Mouse (Mus musculus): ENCODE measurements around the gene Ipo4.

Ipo4 gene

GRCm38 (mm10) chr14:55590748-55591330 is 44.9 kb downstream of the Ipo4 start, which contains the start of gene Psme2:
Gene Psme2, minus strand, starts transcription at chr14:55591113.
- CTCF ChIA-PET = interaction anchor here (0.5 kb wide), 1 partner anchor 579 kb away, joined by 3 read pairs; no protein-coding TSS in a partner anchor

- CTCF ChIA-PET = interaction anchor here (0.5 to 0.9 kb wide), 3 partner anchors 12 to 578 kb away, joined by 3 to 6 read pairs (median 3); partner anchors contain the start of genes Nedd8 and Psme1
Measured at GRCm38 (mm10) chr14:55589771-55590448, 45.8 kb downstream of the Ipo4 start.

GRCm38 (mm10) chr14:55589271-55589670 is 46.5 kb downstream of the Ipo4 start:
- CTCF ChIA-PET = no interaction called here

DNA sequence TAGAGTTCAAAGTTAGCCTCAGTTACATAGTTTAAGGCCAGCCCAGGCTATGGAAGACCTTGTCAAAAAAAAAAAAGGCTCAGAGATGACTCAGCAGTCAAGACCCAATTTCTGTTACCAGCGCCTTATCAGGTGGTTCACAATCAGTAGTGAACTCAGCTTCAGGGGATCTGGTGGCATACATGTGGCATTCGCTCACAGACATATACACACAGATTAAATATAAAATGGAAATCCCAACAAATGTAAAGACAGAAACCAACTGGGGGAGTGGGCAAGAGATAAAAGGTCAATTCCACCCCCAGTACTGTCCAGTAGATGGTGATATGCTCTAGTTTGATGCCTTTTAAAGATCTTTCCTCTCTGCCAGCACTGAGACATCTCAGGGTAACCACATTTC is 49.6 kb downstream of the Ipo4 start:
- CTCF ChIA-PET = interaction anchor here (0.7 kb wide), 1 partner anchor 58 kb away, joined by 5 read pairs; no protein-coding TSS in a partner anchor

DNA sequence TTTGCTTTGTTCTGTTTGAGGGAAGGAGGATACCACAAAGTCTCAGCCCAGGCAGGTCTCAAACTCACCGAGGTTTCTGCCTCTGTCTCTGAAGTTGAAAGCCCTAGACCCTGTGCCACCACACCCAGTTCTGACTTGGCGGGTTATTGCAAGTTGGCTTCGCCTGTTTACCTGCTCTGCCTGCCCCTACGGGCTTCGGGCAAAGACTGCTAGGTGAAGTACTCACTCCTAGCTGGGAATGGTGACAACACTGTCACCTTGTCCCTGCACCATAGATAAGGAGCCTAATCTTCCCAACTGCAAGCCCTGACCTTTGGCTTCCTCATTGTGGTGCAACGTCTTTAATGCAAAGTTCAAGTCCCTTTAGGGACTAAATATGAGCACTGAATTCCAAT is 50.2 kb downstream of the Ipo4 start:
- CTCF ChIA-PET = interaction anchor here (0.5 to 1.0 kb wide), 2 partner anchors 25 to 95 kb away, joined by 3 to 7 read pairs; partner anchors contain the start of gene Carmil3

GRCm38 (mm10) chr14:55584702-55585565 is 50.8 kb downstream of the Ipo4 start, which contains the start of gene Emc9:
Gene Emc9, minus strand, starts transcription at chr14:55585302.
- CTCF ChIA-PET = interaction anchor here (0.5 to 1.0 kb wide), 2 partner anchors 24 to 94 kb away, joined by 3 to 7 read pairs; partner anchors contain the start of gene Carmil3

DNA sequence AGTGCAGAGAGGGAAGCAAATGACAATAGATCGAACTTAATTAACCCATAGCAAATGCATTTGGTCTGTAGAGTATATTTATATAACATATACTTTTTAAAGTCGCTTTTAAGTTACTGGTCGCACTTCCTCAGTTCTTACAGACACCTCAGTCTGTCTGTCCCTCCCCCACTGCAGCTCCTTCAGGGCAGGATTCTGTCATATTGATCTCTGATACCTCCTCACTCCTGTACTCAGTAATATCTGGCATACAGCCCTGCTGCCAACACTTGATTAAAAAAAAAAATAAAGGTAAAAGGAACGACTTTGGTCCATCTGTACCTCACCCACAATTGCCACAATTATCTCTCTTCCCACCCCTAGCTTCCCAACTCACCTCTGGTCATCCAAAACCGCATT is 51.5 kb downstream of the Ipo4 start:
- CTCF ChIA-PET = interaction anchor here (1.0 kb wide), 1 partner anchor 24 kb away, joined by 3 read pairs; no protein-coding TSS in a partner anchor

- CTCF ChIA-PET = no interaction called here
Measured at GRCm38 (mm10) chr14:55581981-55582681, 53.6 kb downstream of the Ipo4 start.

- CTCF ChIA-PET = interaction anchor here (0.6 kb wide), 1 partner anchor 53 kb away, joined by 4 read pairs; no protein-coding TSS in a partner anchor
Measured at GRCm38 (mm10) chr14:55580731-55581130, 55.0 kb downstream of the Ipo4 start.

DNA sequence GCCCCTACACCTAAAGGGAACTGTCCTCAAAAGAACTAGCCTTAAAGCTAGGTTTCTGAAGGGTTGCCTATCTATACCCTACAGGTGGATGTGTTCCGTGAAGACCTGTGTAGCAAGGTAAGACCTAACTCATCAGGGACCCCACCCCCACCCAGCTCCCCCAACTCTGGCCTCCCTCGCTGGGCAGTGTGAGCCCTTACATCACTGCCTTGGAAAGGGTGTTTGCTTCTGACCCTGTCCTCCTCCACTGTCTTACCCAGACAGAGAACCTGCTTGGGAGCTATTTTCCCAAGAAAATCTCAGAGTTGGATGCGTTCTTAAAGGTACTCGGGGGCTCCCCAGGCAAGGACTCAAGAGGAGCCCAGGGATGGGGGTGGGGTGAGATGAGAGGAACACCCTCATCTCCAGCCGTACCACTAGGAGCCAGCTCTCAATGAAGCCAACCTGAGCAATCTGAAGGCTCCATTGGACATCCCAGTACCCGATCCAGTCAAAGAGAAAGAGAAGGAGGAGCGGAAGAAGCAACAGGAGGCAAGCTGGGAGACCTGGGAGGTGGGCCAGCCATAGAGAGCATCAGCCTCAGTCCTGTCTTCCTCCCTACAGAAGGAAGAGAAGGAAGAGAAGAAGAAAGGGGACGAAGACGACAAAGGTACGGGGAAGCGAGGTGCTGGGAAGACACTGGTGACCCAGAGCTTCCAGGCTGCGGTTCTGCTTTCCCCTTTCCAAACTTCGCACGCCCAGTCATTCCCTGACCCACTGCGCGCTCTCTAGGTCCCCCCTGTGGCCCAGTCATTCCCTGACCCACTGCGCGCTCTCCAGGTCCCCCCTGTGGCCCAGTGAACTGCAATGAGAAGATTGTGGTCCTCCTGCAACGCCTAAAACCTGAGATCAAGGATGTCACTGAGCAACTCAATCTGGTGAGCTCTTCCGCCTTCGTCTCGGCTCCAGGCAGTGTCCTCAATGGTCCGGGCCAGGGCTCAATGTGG is 56.0 kb downstream of the Ipo4 start:
- CTCF ChIA-PET = interaction anchor here (0.6 kb wide), 1 partner anchor 52 kb away, joined by 4 read pairs; no protein-coding TSS in a partner anchor

GRCm38 (mm10) chr14:55578668-55579269 is 57.0 kb downstream of the Ipo4 start:
- CTCF ChIA-PET = no interaction called here

DNA sequence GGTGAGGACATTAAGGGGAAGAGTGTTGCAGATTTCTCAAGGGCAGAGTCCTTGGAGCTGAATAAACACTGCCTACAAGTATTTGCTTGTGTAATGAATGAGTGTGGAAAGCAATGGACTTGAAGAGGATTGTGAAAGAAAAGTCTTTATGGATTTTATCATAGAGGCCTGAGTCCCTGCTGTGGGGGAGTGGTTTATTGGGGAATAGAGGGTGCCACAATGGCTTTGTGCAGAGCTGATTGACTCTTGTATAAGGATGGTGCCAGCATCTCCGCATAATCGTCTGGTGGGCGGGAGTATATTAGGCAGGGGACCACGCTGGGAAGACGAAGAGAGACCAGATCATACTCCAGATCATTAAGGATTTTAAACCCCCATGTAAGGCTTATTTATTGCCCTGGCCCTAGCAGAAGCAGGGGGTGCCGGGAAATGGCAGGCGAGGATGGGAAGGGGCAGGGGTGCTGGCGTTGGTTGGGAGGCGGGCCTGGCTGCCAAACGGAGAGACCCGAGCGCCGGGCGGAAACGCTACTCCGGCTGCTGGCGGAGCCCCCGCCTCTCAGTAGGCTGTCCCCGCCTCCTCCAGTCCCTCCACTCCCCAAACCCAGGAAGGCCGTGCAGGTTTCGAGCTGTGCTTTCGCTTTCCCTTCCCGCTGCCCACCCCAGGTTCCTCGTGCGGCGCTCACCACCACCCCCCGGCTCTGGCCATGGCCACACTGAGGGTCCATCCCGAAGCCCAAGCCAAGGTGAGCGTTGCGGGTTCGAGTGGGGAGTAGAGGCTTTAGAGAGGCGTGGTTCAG is 57.7 kb downstream of the Ipo4 start, which contains the start of gene Psme1:
Gene Psme1 (plus strand): TSS at position 253 of the 797 bp plus-strand sequence.
- CTCF ChIA-PET = interaction anchor here (0.6 kb wide), 1 partner anchor 12 kb away, joined by 6 read pairs; no protein-coding TSS in a partner anchor

DNA sequence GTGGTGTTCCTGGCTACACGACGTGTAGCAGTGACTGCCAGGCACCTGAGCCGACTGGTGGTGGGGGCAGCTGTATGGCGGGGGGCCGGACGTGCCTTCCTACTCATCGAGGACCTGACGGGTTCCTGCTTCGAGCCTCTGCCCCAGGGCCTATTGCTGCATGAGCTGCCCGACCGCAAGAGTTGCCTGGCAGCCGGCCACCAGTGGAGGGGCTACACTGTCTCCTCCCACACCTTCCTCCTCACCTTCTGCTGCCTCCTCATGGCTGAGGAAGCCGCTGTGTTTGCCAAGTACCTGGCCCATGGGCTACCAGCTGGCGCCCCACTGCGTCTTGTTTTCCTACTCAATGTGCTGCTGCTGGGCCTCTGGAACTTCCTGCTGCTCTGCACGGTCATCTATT is 59.4 kb downstream of the Ipo4 start:
- CTCF ChIA-PET = no interaction called here

- CTCF ChIA-PET = interaction anchor here (0.7 to 0.8 kb wide), 2 partner anchors 13 to 27 kb away, joined by 10 to 16 read pairs; no protein-coding TSS in a partner anchor
Measured at GRCm38 (mm10) chr14:55575711-55576110, 60.0 kb downstream of the Ipo4 start.

Measured in spleen, embryonic (tissue).